Mouse (Mus musculus) lung, embryonic 15.5 days (tissue): Measurements from ENCODE around the gene Clta. TPM values are rescaled to one million over a fixed set of nuclear protein-coding genes. Genes with fewer than 3 reads are reported as not detected.

Experiments used
- ATAC-seq: fragments of 200-750 bp; cut with Nextera tagmentation; 2 replicates; pipeline ENCODE4 v1.8.0; 2017; ENCODE audit warnings: moderate number of reproducible peaks, borderline replicate concordance; ENCODE audit not compliant: low FRiP score, low TSS enrichment; ENCODE audit errors: extremely low read depth
- H3K27ac ChIP-seq: fragments of 300-500 bp; sonication (generic); 2 replicates; pipeline ENCODE4 v1.5.1; 2015; ENCODE audit warnings: moderate library complexity, mild to moderate bottlenecking, inconsistent platforms
- H3K27me3 ChIP-seq: fragments of 300-500 bp; sonication (generic); 2 replicates; pipeline ENCODE4 v1.6.1; 2015; ENCODE audit warnings: inconsistent platforms
- H3K36me3 ChIP-seq: fragments of 300-500 bp; sonication (generic); 2 replicates; pipeline ENCODE4 v1.6.1; 2015; ENCODE audit warnings: inconsistent platforms
- H3K4me1 ChIP-seq: fragments of 300-500 bp; sonication (generic); 2 replicates; pipeline ENCODE4 v1.6.1; 2015; ENCODE audit warnings: inconsistent platforms
- H3K4me2 ChIP-seq: fragments of 300-500 bp; sonication (generic); 2 replicates; pipeline ENCODE4 v1.6.1; 2015; ENCODE audit warnings: inconsistent platforms, mild to moderate bottlenecking, moderate library complexity
- H3K4me3 ChIP-seq: fragments of 300-500 bp; sonication (generic); 2 replicates; pipeline ENCODE4 v1.5.1; 2015; ENCODE audit warnings: mild to moderate bottlenecking, inconsistent platforms
- H3K9ac ChIP-seq: fragments of 300-500 bp; sonication (generic); 2 replicates; pipeline ENCODE4 v1.6.1; 2015; ENCODE audit warnings: inconsistent platforms
- H3K9me3 ChIP-seq: fragments of 300-500 bp; sonication (generic); 2 replicates; pipeline ENCODE4 v1.6.1; 2016; ENCODE audit warnings: inconsistent platforms
- WGBS: fragments of 180-500 bp; shearing (Covaris S2); methylation state at CpG from one replicate; pipeline ENCODE4 v1.1.7; 2015; 5-methylcytosine and 5-hydroxymethylcytosine counted together
- polyA plus RNA-seq: library from polyadenylated mRNA; unstranded; fragments of >200 nt; fragmentation: Nextera tagmentation; extraction: Ambion mirVana; gene quantifications from 2 replicates; pipeline ENCODE4 v1.2.1, GENCODE M21; 2015

Gene Clta
- polyA plus RNA-seq, 1 experiment from 2014 or later: 223 TPM

GRCm38 (mm10) chr4:43970393-43971330 lies 33.6 kb upstream of the Clta start:
- no peak overlapping the region for H3K4me2 ChIP-seq
- ATAC-seq: no peak
- H3K9ac ChIP-seq: no peak overlapping the region
- H3K27me3 ChIP-seq: no peaks in the 10 kb centered on the region
- H3K36me3 ChIP-seq: no peaks in the 10 kb centered on the region
- peaks cover 31% of the 10 kb centered on the region for H3K4me1 ChIP-seq
- H3K27ac ChIP-seq: no peak overlapping the region
- no peak overlapping the region for H3K4me3 ChIP-seq
- H3K9me3 ChIP-seq: no peaks in the 10 kb centered on the region
- WGBS: 92% methylated on average over 20 of the region's 20 CpGs

- WGBS: 47% methylated on average over 9 of the region's 9 CpGs
- H3K27me3 ChIP-seq: no peaks in the 10 kb centered on the region
- H3K4me3 ChIP-seq: no peak overlapping the region
- no peak; the same call in 1 of the 2 replicates for ATAC-seq
- H3K27ac ChIP-seq: peak overlapping the region; percentile 85
- H3K4me2 ChIP-seq: peak overlapping the region; percentile 30
- H3K36me3 ChIP-seq: no peaks in the 10 kb centered on the region
- H3K4me1 ChIP-seq: peaks cover 31% of the 10 kb centered on the region
- no peaks in the 10 kb centered on the region for H3K9me3 ChIP-seq
- H3K9ac ChIP-seq: no peak overlapping the region
Observed at GRCm38 (mm10) chr4:43971541-43972136, 32.6 kb upstream of the Clta start.

DNA sequence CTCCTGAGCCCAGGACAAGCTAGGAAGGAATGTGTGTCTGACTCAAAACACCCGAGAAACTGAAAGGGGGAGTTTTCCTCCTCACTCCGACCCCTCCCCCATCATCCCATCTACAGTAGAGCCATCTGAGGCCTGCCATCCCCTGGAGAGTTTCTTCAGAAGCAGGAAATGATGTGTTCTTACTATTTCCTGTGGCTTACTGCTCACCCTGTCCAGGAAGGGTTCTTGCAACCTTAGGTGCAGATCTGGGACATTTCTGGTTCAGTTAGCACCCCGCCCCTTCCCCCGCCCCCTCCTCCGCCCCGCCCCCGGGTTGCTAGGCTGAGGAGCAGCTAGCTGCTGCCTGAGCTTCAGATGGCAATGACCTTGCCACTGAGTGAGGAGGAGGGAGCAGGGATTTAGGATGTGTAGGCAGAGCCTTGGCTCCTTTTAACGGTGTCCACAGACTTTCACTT lies 32.1 kb upstream of the Clta start:
- Histone ChIP-seq H3K36me3 (no peaks in the 10 kb centered on the region), H3K9me3 (no peaks in the 10 kb centered on the region), H3K27me3 (no peaks in the 10 kb centered on the region), H3K27ac (peak overlapping the region; percentile 85), H3K4me1 (peaks cover 31% of the 10 kb centered on the region), H3K9ac (no peak overlapping the region), H3K4me2 (peak overlapping the region; percentile 30), H3K4me3 (no peak overlapping the region)
- 1% methylated on average over 8 of the region's 8 CpGs for WGBS
- peak; percentile 78 for ATAC-seq

GRCm38 (mm10) chr4:43973526-43973981 lies 30.7 kb upstream of the Clta start:
- Histone ChIP-seq H3K4me2 (no peak overlapping the region), H3K4me1 (peaks cover 27% of the 10 kb centered on the region), H3K9me3 (no peaks in the 10 kb centered on the region), H3K36me3 (no peaks in the 10 kb centered on the region), H3K27ac (no peak overlapping the region), H3K9ac (no peak overlapping the region), H3K4me3 (no peak overlapping the region), H3K27me3 (no peaks in the 10 kb centered on the region)
- no peak for ATAC-seq
- WGBS: 46% methylated on average over 4 of the region's 4 CpGs

DNA sequence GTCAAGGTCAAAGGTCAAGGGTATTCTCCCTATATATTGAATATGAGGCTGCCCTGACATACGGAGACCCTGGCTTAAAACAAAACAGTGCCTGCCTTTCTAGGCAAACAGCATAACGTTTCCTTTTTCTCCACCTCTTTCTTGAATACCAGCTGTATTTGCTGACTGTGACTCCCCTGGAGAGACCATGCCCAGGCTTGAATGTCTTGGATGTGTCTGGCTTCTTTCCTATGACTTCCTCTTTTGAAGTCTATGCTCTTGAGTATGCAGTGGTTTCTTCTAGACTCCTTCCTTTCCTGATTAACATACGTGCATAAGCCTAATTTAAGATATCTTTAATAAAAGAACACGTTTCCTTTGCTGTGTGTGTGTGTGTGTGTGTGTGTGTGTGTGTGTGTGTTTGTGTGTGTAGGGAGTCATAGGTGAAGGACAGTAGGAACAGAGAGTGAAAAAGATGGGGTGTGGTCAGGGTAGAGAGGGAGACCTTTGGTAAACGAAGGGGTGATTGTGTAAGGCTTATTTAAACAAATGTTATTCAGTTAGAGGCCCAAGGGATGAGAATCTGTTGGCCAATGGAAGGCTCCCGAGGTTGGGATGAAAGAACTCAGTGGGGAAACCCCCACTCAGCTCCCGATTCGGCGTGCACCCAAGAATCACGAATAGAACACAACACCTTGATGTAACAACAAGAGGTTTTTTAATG lies 29.2 kb upstream of the Clta start:
- ATAC-seq: no peak

GRCm38 (mm10) chr4:43976223-43976740 lies 28.0 kb upstream of the Clta start:
- H3K9me3 ChIP-seq: no peaks in the 10 kb centered on the region
- H3K27ac ChIP-seq: no peak overlapping the region
- no peak overlapping the region for H3K4me3 ChIP-seq
- no peaks in the 10 kb centered on the region for H3K36me3 ChIP-seq
- H3K9ac ChIP-seq: no peak overlapping the region
- WGBS: 69% methylated on average over 6 of the region's 6 CpGs
- H3K27me3 ChIP-seq: no peaks in the 10 kb centered on the region
- peaks cover 34% of the 10 kb centered on the region for H3K4me1 ChIP-seq
- H3K4me2 ChIP-seq: no peak overlapping the region
- ATAC-seq: no peak

More for the DNA sequence above, 29.2 kb upstream of the Clta start:
- Histone ChIP-seq H3K9me3 (no peaks in the 10 kb centered on the region), H3K9ac (no peak overlapping the region), H3K4me1 (peaks cover 34% of the 10 kb centered on the region), H3K27me3 (no peaks in the 10 kb centered on the region), H3K27ac (no peak overlapping the region), H3K4me3 (no peak overlapping the region), H3K36me3 (no peaks in the 10 kb centered on the region), H3K4me2 (no peak overlapping the region)
- 66% methylated on average over 10 of the region's 10 CpGs for WGBS

DNA sequence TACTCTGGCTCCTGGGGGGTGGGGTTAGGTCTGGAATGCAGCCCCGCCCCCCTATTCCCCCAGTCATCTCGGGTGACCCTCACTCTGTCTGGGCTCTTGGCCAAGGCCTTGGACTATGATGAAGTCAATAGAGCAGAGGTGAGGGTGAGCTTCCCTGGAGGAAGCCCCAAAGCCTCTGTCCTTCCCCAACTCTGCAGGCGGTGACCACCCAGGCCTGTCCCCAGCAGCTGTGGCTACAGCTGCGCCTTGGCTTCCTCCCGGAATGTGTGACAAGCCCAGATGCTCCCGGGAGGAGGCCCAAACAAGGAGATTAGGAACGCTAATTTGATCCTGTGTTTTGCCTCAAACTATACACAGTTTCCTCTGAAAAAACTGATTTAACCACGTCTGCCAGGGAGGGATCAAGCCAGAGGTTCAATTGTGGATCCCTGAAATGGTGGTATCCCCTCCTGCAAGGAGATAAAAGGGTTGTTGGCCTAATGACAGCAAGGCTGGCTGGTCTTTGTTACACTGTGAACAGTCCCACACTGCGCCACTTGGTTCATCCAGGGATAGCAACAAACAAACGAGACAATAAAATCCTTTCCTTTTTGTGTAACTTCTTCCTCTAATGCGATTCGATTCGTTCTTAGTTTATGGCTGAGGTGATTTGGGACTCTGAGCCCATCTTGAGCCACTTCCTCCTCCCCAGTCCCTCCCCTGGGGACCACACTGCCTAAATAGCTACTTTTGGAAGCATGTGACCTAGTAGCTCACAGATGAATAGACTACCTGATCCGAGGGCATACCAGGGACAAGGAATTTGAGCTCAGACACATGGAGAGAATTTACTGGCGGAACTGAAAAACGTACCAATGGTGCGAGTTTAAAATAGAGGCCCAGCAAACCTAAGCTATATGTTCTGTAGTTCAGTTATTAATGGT lies 25.5 kb upstream of the Clta start:
- ATAC-seq: peak; percentile 87; the same call in 1 of the 2 replicates
- 33% methylated on average over 17 of the region's 17 CpGs for WGBS

DNA sequence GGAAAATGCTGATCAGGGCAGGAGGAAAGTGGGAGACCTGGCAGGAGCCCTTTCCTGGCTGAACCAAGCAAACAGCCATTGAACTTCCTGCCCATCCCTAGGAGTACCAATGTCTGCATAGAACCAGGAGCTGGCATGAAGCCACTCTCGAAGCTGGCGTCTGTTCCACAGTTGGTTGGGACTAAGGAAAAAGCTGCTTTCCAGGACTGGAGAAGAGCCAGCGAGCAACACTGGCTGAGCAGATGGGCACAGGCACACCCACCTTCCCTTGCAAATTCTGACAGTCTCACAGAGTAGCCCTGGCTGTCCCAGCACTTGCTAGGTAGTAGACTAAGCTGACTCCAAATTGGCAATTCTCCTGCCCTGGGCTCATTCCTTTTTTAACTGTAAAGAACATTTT lies 24.5 kb upstream of the Clta start:
- 50% methylated on average over 3 of the region's 3 CpGs for WGBS
- Histone ChIP-seq H3K27me3 (no peaks in the 10 kb centered on the region), H3K36me3 (no peaks in the 10 kb centered on the region), H3K4me3 (no peak overlapping the region), H3K4me1 (peaks cover 22% of the 10 kb centered on the region), H3K4me2 (no peak overlapping the region), H3K27ac (no peak overlapping the region; the same call in 1 of the 2 replicates), H3K9me3 (no peaks in the 10 kb centered on the region), H3K9ac (no peak overlapping the region)
- ATAC-seq: no peak

More for the DNA sequence above, 25.5 kb upstream of the Clta start:
- Histone ChIP-seq H3K4me3 (no peak overlapping the region), H3K27ac (peak overlapping the region; percentile 81), H3K36me3 (no peaks in the 10 kb centered on the region), H3K9ac (no peak overlapping the region), H3K4me2 (no peak overlapping the region), H3K4me1 (peaks cover 22% of the 10 kb centered on the region), H3K27me3 (no peaks in the 10 kb centered on the region), H3K9me3 (no peaks in the 10 kb centered on the region)

GRCm38 (mm10) chr4:43980236-43980635 lies 24.0 kb upstream of the Clta start:
- no peak for ATAC-seq
- Histone ChIP-seq H3K36me3 (no peaks in the 10 kb centered on the region), H3K27me3 (no peaks in the 10 kb centered on the region), H3K9me3 (no peaks in the 10 kb centered on the region), H3K27ac (no peak overlapping the region), H3K4me2 (no peak overlapping the region), H3K9ac (no peak overlapping the region), H3K4me1 (peaks cover 22% of the 10 kb centered on the region), H3K4me3 (no peak overlapping the region)
- 76% methylated on average over 4 of the region's 4 CpGs for WGBS

- Histone ChIP-seq H3K27ac (no peak overlapping the region), H3K4me3 (no peak overlapping the region), H3K36me3 (no peaks in the 10 kb centered on the region), H3K9me3 (no peaks in the 10 kb centered on the region), H3K27me3 (no peaks in the 10 kb centered on the region), H3K9ac (no peak overlapping the region), H3K4me2 (no peak overlapping the region), H3K4me1 (peaks cover 22% of the 10 kb centered on the region)
- no peak for ATAC-seq
- WGBS: 94% methylated on average over 6 of the region's 6 CpGs
Observed at GRCm38 (mm10) chr4:43980846-43981245, 23.4 kb upstream of the Clta start.

DNA sequence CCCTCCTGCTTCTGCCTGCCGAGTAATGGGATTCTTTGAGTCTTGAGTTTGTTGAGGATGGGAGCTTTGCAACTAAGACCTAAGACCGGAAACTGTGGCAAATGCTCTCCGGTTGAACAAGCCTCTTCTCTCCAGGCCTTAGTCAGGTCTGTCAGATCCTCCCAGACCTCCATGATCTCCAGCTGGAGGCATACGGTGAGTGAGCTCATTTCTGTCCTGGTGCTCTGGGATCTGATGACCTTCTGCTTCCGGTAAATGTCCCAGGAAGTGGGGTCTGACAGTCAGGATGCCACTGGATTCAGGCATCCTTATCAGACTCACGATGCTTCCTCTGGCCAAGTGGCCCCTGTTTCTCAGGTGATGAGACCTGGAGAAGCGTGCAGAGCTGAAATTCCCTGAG lies 23.0 kb upstream of the Clta start:
- no peaks in the 10 kb centered on the region for H3K9me3 ChIP-seq
- no peak overlapping the region for H3K9ac ChIP-seq
- H3K4me3 ChIP-seq: no peak overlapping the region
- ATAC-seq: no peak
- peaks cover 22% of the 10 kb centered on the region for H3K4me1 ChIP-seq
- no peaks in the 10 kb centered on the region for H3K27me3 ChIP-seq
- no peak overlapping the region for H3K4me2 ChIP-seq
- H3K27ac ChIP-seq: no peak overlapping the region
- H3K36me3 ChIP-seq: no peaks in the 10 kb centered on the region
- WGBS: 81% methylated on average over 7 of the region's 7 CpGs
